Mouse (Mus musculus) brain, embryonic 14.5 days (tissue): ENCODE data around the gene Actl7b.

ENCODE experiments used
- CTCF ChIP-seq: fragments of 200-500 bp; IDR thresholded peaks from 2 replicates; pipeline ENCODE4 v1.5.1; 2012; ENCODE audit warnings: inconsistent platforms, mild to moderate bottlenecking, moderate library complexity, borderline replicate concordance; ENCODE audit not compliant: insufficient read depth, insufficient read length; ENCODE audit errors: extremely low read depth
- POLR2A ChIP-seq: fragments of 200-500 bp; IDR thresholded peaks from 2 replicates; pipeline ENCODE4 v1.6.1; 2012; ENCODE audit warnings: mild to moderate bottlenecking, inconsistent platforms, borderline replicate concordance; ENCODE audit not compliant: poor library complexity, insufficient read depth, insufficient read length, severe bottlenecking; ENCODE audit errors: extremely low read depth

DNA sequence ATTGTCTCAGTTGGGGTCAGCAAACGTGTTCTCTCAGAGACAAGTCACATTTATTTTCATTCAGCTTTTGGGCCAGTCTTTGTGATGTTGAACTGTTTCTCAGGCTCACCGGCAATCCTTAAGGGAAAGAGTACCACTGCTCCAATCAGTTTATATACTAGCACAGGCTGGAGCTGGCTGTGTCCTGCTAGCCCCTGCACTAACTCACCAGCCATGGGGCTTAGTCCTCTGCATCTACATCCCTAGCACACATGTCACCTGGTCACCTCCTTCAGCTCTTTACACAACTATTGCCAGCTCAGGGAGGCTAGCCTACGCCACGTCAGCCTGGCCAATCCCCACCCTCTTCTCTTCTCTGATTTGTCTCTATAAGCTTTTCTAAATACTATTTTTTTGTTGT, 1.5 kb upstream of the Actl7b start:
- TF ChIP-seq CTCF (no peak), POLR2A (no peak)
